Mouse (Mus musculus) cerebellum, adult 2 months (tissue): ENCODE data around the gene Fbxw8.

Experiments used
- CTCF ChIP-seq: fragments of 200-500 bp; IDR thresholded peaks from 2 replicates; pipeline ENCODE4 v1.5.1; 2011; ENCODE audit warnings: low read depth, mild to moderate bottlenecking, control low read depth, low read length, moderate library complexity, borderline replicate concordance; ENCODE audit not compliant: insufficient read depth
- POLR2A ChIP-seq: fragments of 200-500 bp; IDR thresholded peaks from 2 replicates; pipeline ENCODE4 v1.6.1; 2011; ENCODE audit warnings: low read length, control low read depth, borderline replicate concordance; ENCODE audit not compliant: insufficient read depth

- TF ChIP-seq CTCF = no peak
- TF ChIP-seq POLR2A = no peak
Measured at GRCm38 (mm10) chr5:118099870-118100478, 55.3 kb downstream of the Fbxw8 start.
